Mouse (Mus musculus) ovary, postnatal 10 days (tissue): ENCODE measurements at regions not wholly inside any gene's neighbourhood (a gene's known extent, or its start where the extent isn't known, plus 50 kb on each side); places are given as distances from the start of the nearest gene placed in this dataset.

ENCODE experiments used
- DNase-seq: peaks from one replicate; pipeline ENCODE4 v3.0.0; 2022; ENCODE audit warnings: low spot score

DNA sequence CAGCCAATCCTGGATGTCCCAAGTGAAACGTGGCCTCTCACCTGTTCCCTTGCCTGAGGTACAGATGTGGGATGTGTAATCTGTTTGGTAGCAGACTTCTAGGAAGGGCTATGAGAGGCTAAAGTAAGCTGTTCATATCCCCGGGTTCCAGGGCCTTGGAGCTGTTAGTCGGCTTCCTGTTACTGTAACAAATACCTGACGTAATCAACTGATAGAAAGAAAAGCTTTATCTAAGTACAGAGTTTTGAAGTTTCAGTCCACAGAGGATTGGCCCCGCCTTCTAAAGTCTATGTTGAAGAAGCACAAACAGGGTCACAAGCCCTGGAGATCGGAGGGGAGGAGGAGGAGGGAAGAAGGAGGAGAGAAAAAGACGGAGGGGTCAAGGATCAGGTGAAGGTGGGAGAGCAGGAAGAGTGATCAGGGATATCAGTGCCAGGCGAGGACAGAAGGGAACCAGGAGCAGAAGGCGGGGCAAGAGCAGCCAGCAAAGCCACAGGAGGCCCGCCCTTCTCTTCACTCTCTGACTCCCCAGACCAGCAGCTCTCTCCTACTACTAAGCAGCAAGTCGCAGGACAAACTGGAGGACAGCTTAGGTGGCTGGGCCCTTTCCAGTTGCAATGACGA is 276.5 kb upstream of the Cdyl start:
- DNase-seq, result no peak

GRCm38 (mm10) chr13:35383624-35384018 is 276.0 kb upstream of the Cdyl start:
- DNase-seq, result no peak

DNA sequence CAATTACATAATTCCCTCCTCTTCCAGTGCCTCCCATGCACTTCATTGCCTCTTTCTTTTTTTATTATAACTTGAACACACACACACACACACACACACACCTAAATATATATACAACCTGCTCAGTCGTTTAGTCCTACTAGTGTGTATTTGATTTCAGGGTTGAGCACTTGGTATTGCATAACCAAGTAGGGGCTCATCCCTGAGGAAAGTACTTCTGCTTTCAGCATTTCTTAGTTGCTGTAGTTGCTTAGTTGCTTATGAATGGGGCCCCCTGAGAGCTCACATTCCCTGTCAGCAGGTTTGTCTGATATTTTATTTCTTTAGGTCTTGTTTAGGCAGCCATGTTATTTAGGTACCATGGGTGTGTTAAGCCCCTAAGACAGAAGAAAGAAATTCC is 271.3 kb upstream of the Cdyl start:
- no peak for DNase-seq

- DNase-seq, result no peak
Measured at GRCm38 (mm10) chr13:35389781-35390525, 269.7 kb upstream of the Cdyl start.

- DNase-seq, result no peak
Measured at GRCm38 (mm10) chr13:35390526-35390880, 269.1 kb upstream of the Cdyl start.

DNA sequence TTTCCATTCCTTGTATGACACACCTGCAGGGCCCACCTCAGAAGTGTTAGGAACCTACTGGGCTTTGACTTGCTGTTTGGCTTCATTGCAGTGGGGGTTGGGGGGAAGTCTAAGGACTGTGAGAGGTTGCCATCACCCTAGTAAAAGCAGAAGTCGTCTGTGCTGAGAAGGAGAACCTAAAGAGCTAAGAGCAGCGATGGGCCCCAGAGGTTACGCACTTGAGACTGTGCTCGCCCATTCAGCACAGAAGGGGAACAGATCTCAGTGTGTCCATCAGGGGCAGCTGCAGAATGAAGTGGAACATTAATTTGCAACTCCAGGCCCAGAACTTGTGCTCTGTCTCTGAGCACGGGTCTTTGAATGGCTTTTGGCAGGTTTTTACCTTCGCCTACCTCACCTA is 267.5 kb upstream of the Cdyl start:
- DNase-seq, result no peak

DNA sequence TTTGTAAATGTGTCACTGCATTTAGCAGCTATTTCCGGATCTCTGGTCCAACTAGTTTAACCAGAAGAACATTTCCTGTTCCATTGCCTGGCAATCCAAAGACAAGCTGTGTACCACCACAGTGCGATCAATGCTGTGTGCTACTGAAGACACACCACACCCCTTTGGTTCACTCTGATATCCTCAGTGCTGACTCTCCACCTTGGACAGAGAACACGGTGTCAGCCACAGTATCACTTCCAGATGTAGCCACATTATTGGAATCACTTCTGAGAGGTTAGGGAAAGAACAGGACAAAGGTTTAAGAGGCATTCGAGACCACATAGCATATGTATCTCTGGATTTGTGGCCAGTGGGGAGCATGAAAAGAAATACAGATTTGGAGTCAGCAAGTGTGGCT is 264.4 kb upstream of the Cdyl start:
- DNase-seq, result no peak

GRCm38 (mm10) chr13:35395630-35396029 is 264.0 kb upstream of the Cdyl start:
- no peak for DNase-seq

DNA sequence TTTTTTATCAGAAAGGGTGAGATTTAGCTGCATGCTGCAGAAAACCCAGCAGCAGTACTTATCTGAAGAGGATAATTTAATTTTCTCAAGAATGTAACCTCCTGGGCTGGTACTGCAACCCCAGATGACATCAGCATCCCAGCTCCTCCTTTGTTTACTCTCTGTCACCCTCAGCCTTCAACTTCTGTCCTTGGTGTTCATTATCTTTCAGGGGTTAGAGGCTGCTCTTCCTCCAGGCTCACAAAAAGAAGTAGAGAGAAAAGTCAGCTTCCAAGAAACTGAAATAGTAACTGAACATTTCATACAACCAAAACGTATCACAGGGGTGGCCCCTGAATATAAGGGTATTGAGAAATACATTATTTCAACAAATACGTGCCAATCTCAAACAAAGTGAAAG is 262.5 kb upstream of the Cdyl start:
- no peak for DNase-seq

- no peak for DNase-seq
Measured at GRCm38 (mm10) chr13:35398192-35398591, 261.4 kb upstream of the Cdyl start.

- no peak for DNase-seq
Measured at GRCm38 (mm10) chr13:35402856-35403255, 256.8 kb upstream of the Cdyl start.

DNA sequence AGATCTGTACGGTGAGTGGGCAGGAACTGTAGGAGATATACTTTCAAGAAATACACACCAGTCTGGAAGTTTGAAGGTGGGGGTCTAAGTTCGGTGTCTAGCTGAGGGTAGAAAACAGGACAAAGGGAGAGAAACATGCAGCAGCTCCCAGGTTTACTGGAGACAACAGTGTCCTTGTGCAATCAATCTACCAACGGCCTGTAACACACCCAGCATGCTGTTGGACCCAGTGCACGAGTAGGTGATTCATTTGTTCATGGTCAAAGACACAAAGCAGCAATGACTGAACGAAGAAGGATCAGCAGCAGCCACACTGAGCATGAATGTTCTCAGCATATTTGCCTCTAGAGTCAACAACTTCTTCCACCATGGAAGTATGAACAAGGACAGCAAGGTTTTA is 255.2 kb upstream of the Cdyl start:
- DNase-seq, result no peak

DNA sequence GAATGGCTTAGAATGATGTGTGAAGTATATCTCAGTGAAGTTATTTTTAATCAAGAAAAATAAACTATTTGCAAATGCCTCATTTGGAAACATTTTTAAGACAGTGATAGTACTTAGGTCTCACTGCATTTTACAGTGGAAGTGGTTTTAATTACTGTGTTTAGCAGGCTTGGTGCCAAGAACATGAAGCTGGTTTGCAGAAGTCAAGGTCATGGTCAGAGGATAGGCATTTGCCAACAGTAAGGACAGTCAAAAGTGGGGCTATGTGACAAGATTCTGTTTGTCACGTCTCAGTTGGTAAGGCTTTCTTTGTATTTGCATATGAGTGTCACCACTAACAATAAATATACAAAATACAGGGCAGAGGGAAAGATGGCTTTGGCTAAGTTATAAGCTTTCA is 254.2 kb upstream of the Cdyl start:
- DNase-seq, result no peak

DNA sequence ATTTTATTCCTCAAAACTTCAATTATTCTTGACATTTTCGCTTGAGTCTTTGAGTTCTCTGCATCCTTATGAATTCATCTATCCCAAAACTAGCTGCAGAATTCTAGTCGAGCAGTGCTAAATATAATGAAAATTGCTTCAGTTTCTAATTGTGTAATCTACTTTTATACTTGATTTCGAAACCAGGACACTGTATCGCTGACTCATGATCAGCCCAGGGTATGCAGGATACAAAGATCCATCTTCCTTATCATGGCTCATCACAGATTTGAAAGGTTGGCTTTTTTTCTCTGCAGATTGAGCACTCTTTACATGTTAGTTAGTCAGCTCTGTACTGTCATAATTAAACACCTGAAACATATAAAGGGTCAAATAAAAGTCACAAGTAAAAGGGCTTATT is 242.1 kb upstream of the Cdyl start:
- no peak for DNase-seq

GRCm38 (mm10) chr13:35420076-35420475 is 239.6 kb upstream of the Cdyl start:
- no peak for DNase-seq

DNA sequence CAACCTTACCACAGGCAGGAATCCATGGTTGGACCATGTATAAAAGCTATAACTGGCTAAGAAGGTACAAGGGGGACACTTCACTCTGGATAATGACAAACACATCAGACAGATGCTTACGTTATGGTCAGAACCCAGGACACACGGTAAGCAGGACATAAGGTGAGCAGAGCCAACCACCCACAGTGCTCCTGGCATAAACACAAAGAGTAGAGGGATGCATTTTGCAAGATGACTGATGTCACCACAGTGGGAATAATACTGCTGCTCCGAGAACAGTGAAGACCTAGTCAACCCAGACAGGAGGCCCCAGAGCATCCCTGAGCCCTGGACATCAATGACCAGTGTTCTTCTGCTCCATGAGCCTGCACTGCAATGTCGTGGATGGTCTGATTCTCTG is 233.6 kb upstream of the Cdyl start:
- DNase-seq, result no peak

DNA sequence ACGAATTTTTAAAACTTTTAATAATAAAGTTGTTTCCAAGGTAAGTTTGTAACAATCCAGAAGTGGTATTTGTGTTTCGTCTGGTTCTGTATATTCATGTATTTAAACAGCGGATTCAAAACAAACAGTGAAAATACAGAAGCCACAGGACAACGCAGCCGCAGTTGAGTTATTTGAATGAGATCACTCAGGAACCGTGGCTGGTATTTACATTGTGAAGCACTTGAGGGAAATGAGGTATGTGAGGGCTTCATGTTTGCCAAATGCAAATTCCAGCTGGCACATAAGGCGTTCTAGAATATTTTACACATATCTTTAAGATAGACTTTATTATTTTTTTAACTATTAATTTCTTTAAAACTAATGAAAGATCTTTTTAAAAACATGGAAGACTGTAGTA is 224.5 kb upstream of the Cdyl start:
- no peak for DNase-seq

GRCm38 (mm10) chr13:35447661-35448060 is 212.0 kb upstream of the Cdyl start:
- no peak for DNase-seq

DNA sequence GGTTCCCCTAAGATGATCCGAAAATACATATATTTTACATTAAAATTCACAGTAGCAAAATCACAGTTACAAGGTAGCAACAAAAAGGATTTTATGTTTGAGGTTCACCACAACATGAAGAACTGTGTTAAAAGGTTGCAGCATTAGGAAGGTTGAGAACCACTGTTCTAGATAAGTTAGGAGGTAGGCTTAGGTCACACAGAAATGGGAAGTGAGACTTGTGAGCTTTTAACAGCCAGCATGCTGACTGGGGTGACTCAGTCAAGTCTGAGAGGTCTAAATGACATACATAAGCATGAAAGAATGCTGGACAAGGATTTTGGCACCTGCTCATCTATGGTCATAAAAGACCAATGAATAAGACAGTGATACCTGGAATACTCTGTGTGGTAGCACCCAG is 207.2 kb upstream of the Cdyl start:
- no peak for DNase-seq

DNA sequence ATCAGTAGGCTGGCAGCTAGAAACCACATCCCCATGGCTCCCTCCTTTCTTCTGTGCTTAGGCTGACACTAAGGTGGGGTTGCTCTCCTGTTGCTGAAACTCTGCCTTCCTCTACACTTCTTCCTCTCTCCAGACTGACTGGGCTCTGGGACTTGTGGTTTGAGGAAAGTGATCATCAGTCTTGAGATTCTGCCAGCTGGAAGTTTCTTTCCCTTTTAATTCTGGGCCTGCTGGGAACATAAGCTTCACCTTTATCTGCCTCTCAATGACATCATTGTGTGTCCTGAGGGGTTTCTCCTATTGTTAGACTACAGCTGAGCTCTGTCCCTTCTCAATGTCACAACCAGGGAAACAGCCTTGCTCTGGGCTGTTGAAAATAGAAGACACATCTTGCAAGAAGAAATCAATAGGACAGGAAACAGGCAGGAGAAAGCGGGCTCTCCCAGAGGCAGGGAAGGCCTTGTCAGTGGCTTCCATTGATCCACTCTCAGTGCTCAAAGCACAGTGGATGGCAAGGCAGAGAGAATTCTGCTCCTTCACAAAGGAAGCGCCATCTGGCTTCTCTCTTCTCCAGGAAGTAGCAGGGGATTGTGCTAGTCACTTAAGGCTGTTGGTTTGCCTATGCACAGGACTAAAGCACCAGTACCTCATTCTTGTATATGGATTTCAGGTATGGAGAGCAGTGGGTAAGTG is 206.3 kb upstream of the Cdyl start:
- DNase-seq, result no peak

- DNase-seq, result no peak
Measured at GRCm38 (mm10) chr13:35460051-35460450, 199.6 kb upstream of the Cdyl start.

DNA sequence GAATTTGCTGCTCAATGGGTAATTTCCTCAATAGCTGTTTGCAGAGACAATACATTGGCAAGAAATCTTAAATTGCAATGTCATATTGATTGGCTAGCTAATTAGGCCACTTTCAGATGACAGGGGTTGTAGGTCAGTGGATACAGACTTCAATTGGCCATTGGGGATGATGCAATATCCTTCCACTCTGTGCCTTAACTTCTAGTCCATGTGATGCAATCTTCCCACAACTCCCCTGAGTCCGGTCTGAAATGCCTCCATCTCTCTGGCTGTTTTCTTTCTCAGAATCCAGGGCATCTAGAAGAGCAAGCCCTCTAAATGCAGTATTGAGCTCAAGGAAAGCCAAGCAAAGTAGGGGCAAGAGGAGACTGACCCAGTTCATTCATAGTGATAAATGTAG is 196.4 kb upstream of the Cdyl start:
- no peak for DNase-seq

DNA sequence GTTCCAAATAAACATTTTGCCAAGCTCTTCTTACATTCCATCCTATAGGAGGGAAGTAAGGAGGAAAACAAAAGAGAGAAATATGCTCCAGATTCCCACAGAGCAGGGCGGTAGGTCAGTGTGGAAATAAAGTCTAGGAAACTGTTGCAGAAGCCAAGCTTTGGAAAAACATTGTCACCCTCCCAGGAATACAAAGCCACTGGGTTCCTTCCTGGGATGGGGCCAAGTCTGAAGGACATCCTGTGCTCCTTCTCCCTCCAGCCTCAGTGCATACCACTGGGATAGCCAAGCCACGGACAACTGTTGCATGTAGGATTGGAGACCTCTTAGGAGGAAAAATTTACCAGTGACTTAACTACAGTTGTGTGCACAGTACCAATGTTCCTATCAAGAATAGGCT is 195.8 kb upstream of the Cdyl start:
- no peak for DNase-seq
